Mouse (Mus musculus) E14TG2a.4 (cell line): ENCODE measurements around the gene Nras.

Experiments
- CTCF ChIP-seq: conservative IDR thresholded peaks from 2 replicates; pipeline ENCODE4 v1.5.1; 2014; ENCODE audit warnings: low read length
- NANOG ChIP-seq: IDR thresholded peaks from 2 replicates; pipeline ENCODE4 v1.6.1; 2014; ENCODE audit warnings: borderline replicate concordance, low read length, mixed read lengths

- TF ChIP-seq CTCF (no peak), NANOG (no peak)
Observed at GRCm38 (mm10) chr3:103102454-103103390, 44.6 kb downstream of the Nras start, which contains the start of gene Dennd2c.
